Mouse (Mus musculus): ENCODE data around the gene Ipo13. TPM values are rescaled to one million over a fixed set of nuclear protein-coding genes. Genes with fewer than 3 reads are reported as not detected.

The Ipo13 gene
- polyA plus RNA-seq (2015; fragmentation: Nextera tagmentation; extraction: Ambion mirVana): 22.5 and 25.9 TPM in 2 replicates

- WGBS (ENCODE audit: insufficient replicate concordance): under 1% methylated on average over 61 of the region's 61 CpGs
- H3K4me1 ChIP-seq (replicated peaks): peaks cover 76% of the 10 kb centered on the region
Observed at GRCm38 (mm10) chr4:117914591-117915442, at the start of gene Ipo13. Gene Ipo13, minus strand, starts transcription at chr4:117914999.

GRCm38 (mm10) chr4:117957492-117957891, 42.7 kb upstream of the Ipo13 start:
- no peak for DNase-seq

More at GRCm38 (mm10) chr4:117914591-117915442, at the start of gene Ipo13:
- H3K4me2 ChIP-seq: peak within 1 kb of the TSS; percentile 97
- H3K9ac ChIP-seq: peak within 1 kb of the TSS; percentile 94
- no peaks in the 10 kb centered on the region for H3K9me3 ChIP-seq (replicated peaks)
- DNase-seq (peak; percentile 93), ATAC-seq (ENCODE audit: low read depth) (peak; percentile 91)
- H3K36me3 ChIP-seq: peaks cover 18% of the 10 kb centered on the region
- H3K27ac ChIP-seq: peak within 1 kb of the TSS; percentile 67
- H3K4me3 ChIP-seq (replicated peaks): peak within 1 kb of the TSS; percentile 87
- no peaks in the 10 kb centered on the region for H3K27me3 ChIP-seq

GRCm38 (mm10) chr4:117947493-117947892, 32.7 kb upstream of the Ipo13 start:
- no peaks in the 10 kb centered on the region for H3K27me3 ChIP-seq
- no peak overlapping the region for H3K4me3 ChIP-seq (replicated peaks)
- no peak overlapping the region for H3K9ac ChIP-seq
- H3K27ac ChIP-seq: no peak overlapping the region
- H3K36me3 ChIP-seq: peaks cover 5% of the 10 kb centered on the region
- peaks cover 3% of the 10 kb centered on the region; the same call in 1 of the 2 replicates for H3K9me3 ChIP-seq (replicated peaks)
- DNase-seq (no peak), ATAC-seq (ENCODE audit: low read depth) (no peak)
- H3K4me1 ChIP-seq (replicated peaks): no peaks in the 10 kb centered on the region
- H3K4me2 ChIP-seq: no peak overlapping the region
- 68% methylated on average over 7 of the region's 7 CpGs for WGBS (ENCODE audit: insufficient replicate concordance)

More at GRCm38 (mm10) chr4:117957492-117957891, 42.7 kb upstream of the Ipo13 start:
- 70% methylated on average over 4 of the region's 4 CpGs for WGBS (ENCODE audit: insufficient replicate concordance)
- no peak overlapping the region for H3K9ac ChIP-seq
- H3K27me3 ChIP-seq: no peaks in the 10 kb centered on the region
- H3K27ac ChIP-seq: no peak overlapping the region
- H3K4me2 ChIP-seq: no peak overlapping the region
- H3K4me1 ChIP-seq (replicated peaks): no peaks in the 10 kb centered on the region
- H3K9me3 ChIP-seq (replicated peaks): no peaks in the 10 kb centered on the region; the same call in 1 of the 2 replicates
- H3K4me3 ChIP-seq (replicated peaks): no peak overlapping the region
- ATAC-seq (ENCODE audit: low read depth): no peak
- peaks cover 9% of the 10 kb centered on the region for H3K36me3 ChIP-seq

GRCm38 (mm10) chr4:117946639-117947305, 32.0 kb upstream of the Ipo13 start:
- Histone ChIP-seq H3K4me3 (replicated peaks) (no peak overlapping the region), H3K36me3 (no peaks in the 10 kb centered on the region), H3K9ac (no peak overlapping the region), H3K27ac (no peak overlapping the region), H3K27me3 (no peaks in the 10 kb centered on the region), H3K9me3 (replicated peaks) (no peaks in the 10 kb centered on the region), H3K4me1 (replicated peaks) (no peaks in the 10 kb centered on the region), H3K4me2 (no peak overlapping the region)
- WGBS (ENCODE audit: insufficient replicate concordance): 77% methylated on average over 11 of the region's 11 CpGs
- ATAC-seq (ENCODE audit: low read depth): no peak
- no peak for DNase-seq

GRCm38 (mm10) chr4:117943317-117943716, 28.5 kb upstream of the Ipo13 start:
- WGBS (ENCODE audit: insufficient replicate concordance): 51% methylated on average over 5 of the region's 5 CpGs
- no peak for DNase-seq
- no peak for ATAC-seq (ENCODE audit: low read depth)

GRCm38 (mm10) chr4:117936964-117937363, 22.2 kb upstream of the Ipo13 start:
- WGBS (ENCODE audit: insufficient replicate concordance): 90% methylated on average over 5 of the region's 5 CpGs
- Histone ChIP-seq H3K9me3 (replicated peaks) (no peaks in the 10 kb centered on the region), H3K4me2 (no peak overlapping the region), H3K9ac (no peak overlapping the region), H3K27ac (no peak overlapping the region), H3K4me1 (replicated peaks) (no peaks in the 10 kb centered on the region), H3K36me3 (no peaks in the 10 kb centered on the region), H3K27me3 (peaks cover 3% of the 10 kb centered on the region; the same call in 1 of the 2 replicates), H3K4me3 (replicated peaks) (no peak overlapping the region)
- ATAC-seq (ENCODE audit: low read depth): no peak
- no peak for DNase-seq

More at GRCm38 (mm10) chr4:117943317-117943716, 28.5 kb upstream of the Ipo13 start:
- Histone ChIP-seq H3K27me3 (no peaks in the 10 kb centered on the region), H3K4me1 (replicated peaks) (no peaks in the 10 kb centered on the region), H3K9ac (no peak overlapping the region), H3K27ac (no peak overlapping the region), H3K4me2 (no peak overlapping the region), H3K9me3 (replicated peaks) (no peaks in the 10 kb centered on the region), H3K36me3 (no peaks in the 10 kb centered on the region), H3K4me3 (replicated peaks) (no peak overlapping the region)

- WGBS (ENCODE audit: insufficient replicate concordance): 69% methylated on average over 4 of the region's 4 CpGs
- no peak overlapping the region for H3K27ac ChIP-seq
- H3K27me3 ChIP-seq: peaks cover 31% of the 10 kb centered on the region
- H3K9me3 ChIP-seq (replicated peaks): peaks cover 3% of the 10 kb centered on the region; the same call in 1 of the 2 replicates
- no peak for ATAC-seq (ENCODE audit: low read depth)
- DNase-seq: no peak
- H3K36me3 ChIP-seq: no peaks in the 10 kb centered on the region
- no peak overlapping the region for H3K9ac ChIP-seq
- peaks cover 14% of the 10 kb centered on the region for H3K4me1 ChIP-seq (replicated peaks)
- H3K4me3 ChIP-seq (replicated peaks): no peak overlapping the region
- H3K4me2 ChIP-seq: no peak overlapping the region
Observed at GRCm38 (mm10) chr4:117934081-117934480, 19.3 kb upstream of the Ipo13 start.

GRCm38 (mm10) chr4:117933248-117933647, 18.4 kb upstream of the Ipo13 start:
- Histone ChIP-seq H3K4me3 (replicated peaks) (no peak overlapping the region), H3K36me3 (no peaks in the 10 kb centered on the region), H3K4me2 (no peak overlapping the region), H3K4me1 (replicated peaks) (peaks cover 22% of the 10 kb centered on the region), H3K27me3 (peaks cover 37% of the 10 kb centered on the region), H3K9ac (no peak overlapping the region), H3K27ac (no peak overlapping the region), H3K9me3 (replicated peaks) (peaks cover 3% of the 10 kb centered on the region; the same call in 1 of the 2 replicates)
- ATAC-seq (ENCODE audit: low read depth) (no peak), DNase-seq (no peak)
- 67% methylated on average over 5 of the region's 5 CpGs for WGBS (ENCODE audit: insufficient replicate concordance)

GRCm38 (mm10) chr4:117929391-117929881, 14.6 kb upstream of the Ipo13 start, which contains the start of gene Artn:
Gene Artn, minus strand, starts transcription at chr4:117929763.
- peak; percentile 4; the same call in 1 of the 2 replicates for ATAC-seq (ENCODE audit: low read depth)
- Histone ChIP-seq H3K27me3 (peaks cover 74% of the 10 kb centered on the region), H3K4me2 (peak within 1 kb of the TSS; percentile 71), H3K4me3 (replicated peaks) (peak within 1 kb of the TSS; percentile 63), H3K9ac (peak within 1 kb of the TSS; percentile 77), H3K9me3 (replicated peaks) (peaks cover 3% of the 10 kb centered on the region; the same call in 1 of the 2 replicates), H3K27ac (peak within 1 kb of the TSS; percentile 83), H3K36me3 (no peaks in the 10 kb centered on the region), H3K4me1 (replicated peaks) (peaks cover 48% of the 10 kb centered on the region)
- 1% methylated on average over 33 of the region's 33 CpGs for WGBS (ENCODE audit: insufficient replicate concordance)
- DNase-seq: peak; percentile 24

- Histone ChIP-seq H3K9ac (peak overlapping the region; percentile 77), H3K36me3 (no peaks in the 10 kb centered on the region), H3K4me1 (replicated peaks) (peaks cover 55% of the 10 kb centered on the region), H3K9me3 (replicated peaks) (peaks cover 3% of the 10 kb centered on the region; the same call in 1 of the 2 replicates), H3K4me3 (replicated peaks) (peak overlapping the region; percentile 63), H3K27me3 (peaks cover 81% of the 10 kb centered on the region), H3K27ac (peak overlapping the region; percentile 83), H3K4me2 (peak overlapping the region; percentile 71)
- WGBS (ENCODE audit: insufficient replicate concordance): 1% methylated on average over 13 of the region's 13 CpGs
- ATAC-seq (ENCODE audit: low read depth): peak; percentile 95
- DNase-seq: peak; percentile 87
Observed at GRCm38 (mm10) chr4:117928699-117929241, 14.0 kb upstream of the Ipo13 start.

GRCm38 (mm10) chr4:117928234-117928633, 13.4 kb upstream of the Ipo13 start:
- DNase-seq: no peak

More at GRCm38 (mm10) chr4:117928234-117928633, 13.4 kb upstream of the Ipo13 start:
- Histone ChIP-seq H3K4me3 (replicated peaks) (peak overlapping the region; percentile 63), H3K4me1 (replicated peaks) (peaks cover 55% of the 10 kb centered on the region), H3K36me3 (no peaks in the 10 kb centered on the region), H3K9ac (peak overlapping the region; percentile 67), H3K27me3 (peaks cover 86% of the 10 kb centered on the region), H3K27ac (peak overlapping the region; percentile 77), H3K9me3 (replicated peaks) (peaks cover 3% of the 10 kb centered on the region; the same call in 1 of the 2 replicates), H3K4me2 (peak overlapping the region; percentile 71)
- peak; percentile 33 for ATAC-seq (ENCODE audit: low read depth)
- 13% methylated on average over 6 of the region's 6 CpGs for WGBS (ENCODE audit: insufficient replicate concordance)
